Mouse (Mus musculus) colon, adult 2 months (tissue): ENCODE data around the gene Tnrc6b. TPM values are rescaled to one million over a fixed set of nuclear protein-coding genes. Genes with fewer than 3 reads are reported as not detected.

Experiments
- polyA plus RNA-seq: library from polyadenylated mRNA; depleted of rRNA; stranded (reverse); fragments of >200 nt; gene quantifications from 2 replicates; pipeline ENCODE4 v1.2.3, GENCODE M21; 2012; rRNA removed

Gene Tnrc6b
- polyA plus RNA-seq = 14.3 and 14.8 TPM in 2 replicates

GRCm38 (mm10) chr15:80710608-80711363 is at the start of gene Tnrc6b:
Gene Tnrc6b (plus strand): TSS chr15:80711313.

GRCm38 (mm10) chr15:80671295-80672252 is 39.5 kb upstream of the Tnrc6b start, which contains the start of gene Fam83f:
Gene Fam83f (plus strand): TSS chr15:80671847.

GRCm38 (mm10) chr15:80948145-80949135 is 237.3 kb downstream of the Tnrc6b start, which contains the start of gene Adsl:
Gene Adsl (plus strand): TSS chr15:80948490.

GRCm38 (mm10) chr15:80977620-80978334 is 266.7 kb downstream of the Tnrc6b start, which contains the start of gene Sgsm3:
Gene Sgsm3 (plus strand): TSS chr15:80977765.

Other genes starting within 250 kb of the Tnrc6b start
- gene Enthd1, start 146.2 kb upstream of the Tnrc6b start, polyA plus RNA-seq = not detected in 2 replicates
- 1.3 and 1.9 TPM in 2 replicates for gene Grap2, start 138.7 kb upstream of the Tnrc6b start, polyA plus RNA-seq
- gene Fam83f, start 39.5 kb upstream of the Tnrc6b start, polyA plus RNA-seq = 22.7 and 25.5 TPM in 2 replicates
- gene Adsl, start 237.2 kb downstream of the Tnrc6b start, polyA plus RNA-seq = 41.8 and 56.0 TPM in 2 replicates